Mouse (Mus musculus): ENCODE measurements at regions not wholly inside any gene's neighbourhood (a gene's known extent, or its start where the extent isn't known, plus 50 kb on each side); places are given as distances from the start of the nearest gene placed in this dataset.

DNA sequence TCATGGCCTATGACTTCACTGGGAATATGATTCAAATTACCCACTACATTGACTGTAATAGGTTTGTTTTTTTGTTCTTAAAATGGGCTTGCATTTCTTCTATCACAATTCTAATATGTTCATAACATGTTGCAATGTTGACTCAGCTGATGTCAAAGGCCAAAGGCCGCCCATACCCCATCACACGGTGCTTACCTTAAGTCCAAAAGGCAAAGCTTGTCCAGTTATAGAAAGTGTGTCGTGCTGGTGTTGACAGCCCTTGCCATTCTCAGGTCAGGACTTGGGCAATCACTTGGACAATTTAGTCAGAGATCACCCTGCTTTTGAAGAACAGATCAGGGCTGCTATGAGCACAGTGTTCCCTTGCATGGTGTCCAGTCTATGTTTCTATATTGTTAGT, 321.5 kb upstream of the Sall1 start:
- no peak for DNase-seq (ENCODE audit: low spot score in 2 of 2)

DNA sequence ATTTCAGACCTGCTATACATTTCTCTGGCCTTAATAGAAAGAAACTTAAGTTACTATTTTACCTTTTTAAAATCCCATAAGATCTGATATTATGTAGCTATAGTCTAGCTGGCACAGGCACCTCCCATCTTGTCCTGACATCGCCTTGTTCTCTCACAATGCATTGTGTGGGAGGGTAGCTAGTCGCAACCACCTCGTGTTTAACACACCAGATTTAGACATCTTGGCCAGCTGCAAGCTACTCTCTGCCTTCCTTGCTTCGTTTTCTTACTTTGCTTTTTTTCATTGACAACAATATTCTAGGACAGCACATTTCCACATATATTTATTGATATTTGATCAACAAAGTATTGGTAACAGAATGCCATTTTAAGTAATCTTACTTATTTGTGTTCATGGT, 314.4 kb upstream of the Sall1 start:
- no peak for DNase-seq (ENCODE audit: low spot score in 2 of 2)

DNA sequence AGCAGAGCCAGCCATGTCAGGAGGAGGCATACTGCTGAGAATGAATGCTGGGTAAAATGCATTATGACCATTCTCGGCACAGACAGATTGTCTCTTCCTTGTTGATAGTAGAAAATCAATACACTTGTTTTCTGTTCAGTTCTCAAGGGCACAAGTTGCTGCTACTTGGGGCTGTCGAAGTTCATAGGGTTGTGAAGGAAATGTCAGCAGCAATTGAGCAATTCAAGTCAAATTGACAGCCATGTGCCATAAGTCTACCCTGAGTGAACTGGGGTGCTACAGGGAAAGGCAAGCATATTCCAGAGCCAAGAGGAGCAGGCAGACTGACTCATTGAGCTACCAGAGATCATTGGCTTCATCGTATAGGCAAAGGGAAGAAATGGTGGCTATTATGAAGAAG, 301.6 kb upstream of the Sall1 start:
- no peak for DNase-seq (ENCODE audit: low spot score in 2 of 2)

- DNase-seq (ENCODE audit: low spot score in 2 of 2) = no peak
Measured at GRCm38 (mm10) chr8:89341686-89342085, 297.7 kb upstream of the Sall1 start.

DNA sequence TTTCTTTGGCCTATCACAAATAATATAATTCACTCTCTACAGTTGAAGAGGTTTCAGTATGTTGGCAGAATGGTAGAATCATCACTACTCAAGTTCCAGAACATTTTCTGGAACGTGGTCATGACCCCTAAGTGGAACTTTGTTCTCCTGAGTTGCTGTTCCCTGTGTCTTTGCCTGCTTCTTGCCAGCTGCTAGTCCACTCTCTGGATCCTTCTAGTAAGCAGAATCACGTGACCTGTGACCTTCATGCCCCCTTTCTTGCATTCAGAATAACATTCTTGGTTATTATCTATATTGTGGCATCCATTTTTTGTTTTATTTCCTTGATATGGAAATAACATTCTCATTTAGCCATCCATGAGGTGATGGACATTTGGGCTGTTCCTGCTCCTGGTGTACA, 291.5 kb upstream of the Sall1 start:
- DNase-seq (ENCODE audit: low spot score in 2 of 2) = no peak

DNA sequence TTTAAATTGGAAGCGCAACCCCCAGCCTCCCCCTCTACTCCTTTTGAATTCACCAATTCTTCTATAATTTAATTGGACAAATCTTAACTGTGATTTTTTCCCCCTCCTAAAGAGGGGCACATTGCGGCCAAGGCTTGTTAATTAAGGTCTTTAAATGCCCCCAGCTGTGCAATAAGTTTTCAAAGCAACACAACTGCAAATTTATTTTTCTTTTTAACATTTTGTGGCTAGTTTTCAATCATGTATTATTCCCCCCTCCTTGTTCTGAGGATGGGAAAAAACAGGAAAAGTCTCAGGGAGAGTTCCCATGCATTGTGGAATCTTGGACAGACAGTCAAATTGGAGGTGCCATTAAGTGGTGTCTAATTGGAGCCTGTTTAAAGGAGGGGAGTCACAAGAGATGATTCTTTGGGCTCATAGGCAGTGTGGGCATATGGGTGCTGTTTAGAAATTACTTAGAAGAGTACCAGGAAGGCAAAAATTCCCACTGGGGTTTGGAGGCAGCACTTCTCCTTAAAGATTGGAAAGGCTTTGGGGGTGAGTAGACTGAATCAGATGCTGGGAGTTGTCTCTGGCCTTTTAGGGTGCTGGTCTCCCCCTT, 281.9 kb upstream of the Sall1 start:
- DNase-seq (ENCODE audit: low spot score in 2 of 2) = no peak

GRCm38 (mm10) chr8:89325248-89325645, 281.3 kb upstream of the Sall1 start:
- no peak for DNase-seq (ENCODE audit: low spot score in 2 of 2)

GRCm38 (mm10) chr8:89324462-89325247, 280.7 kb upstream of the Sall1 start:
- DNase-seq (ENCODE audit: low spot score in 2 of 2) = no peak

DNA sequence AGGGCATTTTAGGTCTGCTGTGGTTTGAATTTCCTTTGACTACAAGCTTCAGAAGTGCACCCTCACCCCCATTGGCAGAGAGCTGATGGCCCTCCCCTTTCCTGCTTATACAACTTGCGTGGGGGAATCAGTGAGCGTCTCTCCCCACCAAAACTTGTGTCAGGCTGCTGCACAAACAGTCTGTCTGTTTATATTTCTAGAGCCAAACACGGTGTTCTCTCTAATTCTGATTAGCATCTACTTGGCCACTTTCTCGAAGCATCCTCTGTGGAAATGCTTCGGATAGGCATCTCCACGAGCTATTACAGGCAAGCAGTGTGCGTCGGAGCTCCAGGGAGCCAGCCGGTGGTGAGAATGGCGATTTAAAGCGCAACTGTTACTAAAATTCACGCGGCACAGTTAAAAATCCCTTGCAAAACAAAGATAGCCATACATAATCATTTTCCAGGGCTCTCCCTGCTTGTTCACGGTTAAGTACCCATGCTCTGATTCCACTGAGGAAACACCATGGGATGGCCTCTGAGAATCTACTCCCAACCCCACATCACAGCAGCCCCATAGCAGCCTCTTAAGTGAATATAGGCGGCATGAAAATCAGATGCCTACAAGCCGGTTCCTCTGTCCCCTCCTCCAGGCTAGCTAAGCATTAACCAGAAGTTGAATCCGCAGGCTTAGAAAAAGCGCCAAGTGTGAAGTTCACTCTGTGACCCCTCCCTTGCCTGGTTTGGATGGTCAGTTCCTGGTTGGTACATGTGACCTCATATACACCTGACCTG, 273.7 kb upstream of the Sall1 start:
- no peak for DNase-seq (ENCODE audit: low spot score in 2 of 2)

DNA sequence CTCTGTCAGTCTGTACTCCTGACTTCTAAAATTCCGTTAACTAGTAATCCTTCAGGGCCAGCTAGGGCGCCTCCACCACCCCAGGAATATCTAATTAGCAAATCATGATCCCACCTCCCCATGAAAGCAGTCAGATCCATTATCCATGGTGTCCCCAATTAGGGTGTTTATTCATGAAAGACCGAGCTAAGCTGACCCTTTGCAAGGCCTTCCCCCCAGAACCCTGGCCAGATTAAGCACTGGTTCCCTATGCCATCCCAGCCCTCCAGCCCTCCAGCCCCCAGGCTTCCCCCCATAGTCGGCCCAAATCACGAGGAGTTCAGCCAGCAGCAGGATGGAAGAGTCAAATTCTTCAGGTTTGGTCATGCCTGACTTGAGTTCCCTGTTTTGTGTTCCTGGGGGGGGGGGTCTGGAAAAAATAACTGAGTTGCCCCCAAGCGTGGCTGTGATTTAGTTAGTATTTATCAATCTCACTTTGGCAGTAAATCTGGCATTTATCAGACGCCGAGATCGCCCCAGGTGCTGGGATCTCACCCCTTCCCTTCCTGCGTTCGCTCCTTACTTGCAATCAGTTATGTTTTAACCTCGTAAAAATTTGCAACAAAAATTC, 272.7 kb upstream of the Sall1 start:
- DNase-seq (ENCODE audit: low spot score in 2 of 2) = no peak

DNA sequence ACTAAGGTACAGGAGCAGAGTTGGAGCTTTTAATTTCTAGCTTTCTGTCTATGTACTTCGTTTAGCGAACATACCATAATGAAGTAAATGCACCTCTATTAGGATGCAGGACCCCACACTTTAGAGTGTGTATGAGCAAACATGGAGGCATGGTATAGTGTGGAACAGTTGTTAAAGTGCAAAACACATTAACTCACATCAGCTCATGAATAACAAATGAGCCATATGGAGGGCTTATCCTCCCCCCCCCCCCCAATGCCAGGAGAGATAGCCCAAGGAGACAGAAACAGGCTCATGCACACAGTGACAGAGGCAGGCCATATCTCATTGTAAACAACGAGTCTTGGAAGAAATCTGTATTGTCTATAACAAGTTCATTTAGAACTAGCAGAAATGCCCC, 270.9 kb upstream of the Sall1 start:
- DNase-seq (ENCODE audit: low spot score in 2 of 2) = no peak

DNA sequence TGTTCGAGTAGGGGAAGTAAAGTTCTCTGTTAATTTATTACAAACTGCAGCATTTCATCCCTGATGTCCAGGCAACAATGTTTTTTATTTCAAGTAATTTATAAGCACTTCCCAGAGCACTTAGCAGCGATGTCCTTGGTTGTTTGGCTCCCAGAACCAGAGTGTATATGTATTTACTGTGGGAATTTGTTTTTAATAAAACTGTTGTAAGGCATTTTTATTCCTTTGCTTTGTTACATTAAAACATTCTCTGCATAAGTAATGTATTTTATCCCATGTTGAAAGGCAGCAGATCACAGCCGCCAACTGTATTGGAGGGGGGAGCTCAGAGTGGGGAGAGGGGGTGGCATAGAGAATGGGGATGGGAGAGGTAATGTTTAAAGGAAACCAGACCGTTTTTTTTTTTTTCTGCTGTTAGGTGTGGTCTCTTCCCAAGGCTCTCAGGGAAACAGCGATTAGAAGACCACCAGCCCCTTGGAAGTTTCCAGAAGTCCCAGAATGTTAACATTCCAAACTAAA, 266.8 kb upstream of the Sall1 start:
- DNase-seq (ENCODE audit: low spot score in 2 of 2) = no peak

GRCm38 (mm10) chr8:89309591-89309990, 265.6 kb upstream of the Sall1 start:
- no peak for DNase-seq (ENCODE audit: low spot score in 2 of 2)

DNA sequence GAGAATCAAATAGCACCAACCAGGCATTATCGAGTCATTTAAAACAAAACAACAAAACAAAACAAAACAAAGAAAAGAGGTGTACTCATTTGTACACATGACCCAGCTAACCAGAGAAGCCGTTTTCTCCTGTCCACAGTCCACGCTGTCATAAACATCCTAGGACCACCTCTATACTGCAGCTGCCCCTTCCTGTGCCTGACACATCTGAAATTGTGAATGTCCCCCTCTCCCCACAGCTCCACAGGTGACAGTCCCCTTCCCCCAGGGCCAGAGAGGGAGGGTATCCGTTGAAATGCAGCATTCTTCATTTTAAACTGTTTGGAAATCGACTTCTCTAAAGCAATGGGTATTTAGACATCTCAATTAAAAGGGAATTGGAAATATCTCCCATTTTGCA, 265.0 kb upstream of the Sall1 start:
- DNase-seq (ENCODE audit: low spot score in 2 of 2) = no peak

DNA sequence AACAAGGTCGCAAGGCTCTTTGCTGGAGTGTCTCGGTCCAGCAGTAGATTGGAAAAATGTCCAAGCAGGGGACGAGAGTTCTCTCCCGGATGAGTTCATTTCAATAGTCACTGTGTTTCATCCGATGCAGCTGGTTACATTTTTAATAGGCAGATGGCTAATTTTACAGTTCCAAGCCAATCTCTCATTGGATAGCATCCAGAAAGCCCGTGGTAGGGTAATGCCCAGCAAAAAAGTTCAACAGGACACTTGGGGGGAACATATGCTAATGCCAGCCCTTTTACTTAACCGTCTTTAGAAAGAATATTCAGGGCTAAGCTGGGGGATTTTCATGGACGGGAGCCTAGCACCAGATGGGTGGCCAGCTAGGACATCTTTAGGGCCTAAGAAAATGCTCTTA, 264.6 kb upstream of the Sall1 start:
- no peak for DNase-seq (ENCODE audit: low spot score in 2 of 2)

DNA sequence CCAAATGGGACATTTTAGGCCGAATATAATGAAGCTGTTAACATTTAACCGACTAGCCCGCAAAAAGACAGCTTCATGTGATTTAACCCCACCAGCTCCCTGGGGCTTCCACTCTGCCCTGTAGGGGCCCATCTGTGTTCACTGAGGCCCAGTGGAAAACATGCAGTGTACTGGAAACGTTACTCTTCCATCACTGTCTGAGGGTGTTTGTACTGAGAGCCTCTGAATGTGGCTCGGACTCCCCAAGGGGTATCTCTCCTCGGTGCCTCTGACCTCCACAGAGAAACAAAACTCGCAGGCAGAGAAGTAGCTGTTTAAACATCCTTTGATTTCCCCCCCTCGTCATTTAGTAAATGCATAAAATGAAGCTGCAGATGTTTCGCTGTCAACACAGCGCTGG, 263.6 kb upstream of the Sall1 start:
- DNase-seq (ENCODE audit: low spot score in 2 of 2) = no peak

DNA sequence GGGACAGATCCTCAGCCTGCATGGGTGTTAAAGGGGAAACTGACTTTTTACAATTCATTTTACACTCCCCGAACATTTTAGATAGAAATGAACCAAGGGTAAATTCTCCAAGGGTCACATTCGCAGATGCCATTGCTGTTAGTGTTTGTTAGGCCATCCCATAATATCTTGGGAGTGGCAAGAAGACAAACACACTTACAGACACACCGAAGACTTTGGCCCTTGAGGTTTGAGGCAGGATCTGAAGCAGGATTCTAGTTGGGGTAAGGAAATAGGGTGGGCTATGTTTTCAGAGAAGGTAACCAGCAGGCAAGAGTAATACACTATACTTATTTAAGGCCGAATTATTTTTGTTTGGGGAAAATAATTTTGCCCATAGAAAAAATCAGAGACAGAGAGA, 263.1 kb upstream of the Sall1 start:
- no peak for DNase-seq (ENCODE audit: low spot score in 2 of 2)

DNA sequence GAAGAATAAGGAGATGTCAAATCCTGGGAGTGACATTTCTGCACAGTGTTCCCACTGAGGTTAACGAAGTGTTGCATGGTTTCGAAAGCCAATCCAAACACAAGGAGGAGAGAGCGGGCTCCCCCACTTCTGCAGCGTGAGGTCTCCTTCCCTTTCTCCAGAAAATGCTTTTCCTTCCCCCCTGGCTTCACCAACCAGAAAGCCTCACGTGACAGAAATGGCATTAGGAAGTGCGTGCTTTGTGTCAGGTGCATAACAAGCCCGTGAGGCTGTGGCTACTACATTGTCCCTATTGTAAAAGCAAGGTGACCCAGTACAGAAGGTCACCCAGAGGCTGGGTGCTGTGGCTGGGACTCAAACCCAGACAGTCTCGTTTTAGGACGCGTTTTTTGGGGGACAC, 260.2 kb upstream of the Sall1 start:
- no peak for DNase-seq (ENCODE audit: low spot score in 2 of 2)

- no peak for DNase-seq (ENCODE audit: low spot score in 2 of 2)
Measured at GRCm38 (mm10) chr8:89303326-89303725, 259.4 kb upstream of the Sall1 start.

DNA sequence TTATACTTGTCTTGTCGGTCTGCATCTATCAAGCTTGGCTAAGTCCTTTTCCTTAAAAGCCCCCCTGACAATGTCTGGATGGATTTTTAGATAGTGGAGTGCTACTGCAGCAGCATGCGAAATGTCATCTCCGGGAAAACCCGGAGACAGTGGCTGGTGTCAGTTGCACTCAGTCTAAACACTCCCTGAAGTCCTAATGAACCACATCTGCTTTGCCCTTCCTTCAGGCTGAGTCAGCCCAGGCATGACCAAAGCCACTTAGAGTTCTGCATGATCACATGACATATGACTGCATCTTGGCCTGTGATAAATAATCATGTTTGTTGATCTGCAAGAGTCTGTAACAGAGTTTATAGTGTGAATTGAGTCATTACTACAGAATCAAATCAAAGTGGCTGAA, 255.7 kb upstream of the Sall1 start:
- no peak for DNase-seq (ENCODE audit: low spot score in 2 of 2)

DNA sequence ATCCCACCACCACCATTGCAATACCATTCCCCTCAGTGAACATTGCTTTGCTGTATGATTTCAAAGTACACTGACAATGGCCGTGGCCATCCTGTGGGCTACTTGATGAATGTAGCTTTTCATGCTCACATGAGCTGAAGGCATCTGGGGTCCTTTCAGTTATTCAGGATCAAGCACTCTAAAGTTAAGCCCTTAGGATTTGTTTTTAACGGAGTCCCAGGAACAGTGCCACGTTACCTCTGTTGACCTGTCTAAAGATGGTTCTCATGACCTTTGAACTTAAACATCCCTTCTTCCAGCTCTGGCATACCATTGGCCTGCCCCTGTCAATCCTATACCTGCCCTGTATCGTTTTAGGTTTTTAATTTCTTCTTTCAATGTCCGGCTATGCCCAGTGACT, 251.7 kb upstream of the Sall1 start:
- no peak for DNase-seq (ENCODE audit: low spot score in 2 of 2)

- DNase-seq (ENCODE audit: low spot score in 2 of 2) = no peak
Measured at GRCm38 (mm10) chr8:89289017-89289416, 245.1 kb upstream of the Sall1 start.

All from adrenal gland, postnatal 4 days (tissue).